38 mouse cellular contexts compared by ENCODE assay signal in genomic region chr2:107059556-107059955, GRCm38 (mm10). TPM values are rescaled to one million over a fixed set of nuclear protein-coding genes. Genes with fewer than 3 reads are reported as not detected.
"Had no signal": no experiment of that assay in that cellular context is flagged by ENCODE, and none has a peak within 500 bp of the region (broad histone marks: within the 10 kb centered on the region; RNA-seq: fewer than 3 reads in every experiment).

Gene Fshb (minus strand): TSS chr2:107059656.

- H3K4me1 ChIP-seq: limb, embryonic 10.5 days; limb, embryonic 12.5 days; limb, embryonic 13.5 days; limb, embryonic 15.5 days; liver, embryonic 12.5 days; liver, embryonic 13.5 days; liver, embryonic 15.5 days; lung, embryonic 15.5 days; megakaryocyte, embryonic 14.5 days; midbrain, embryonic 12.5 days; midbrain, embryonic 13.5 days; midbrain, embryonic 15.5 days; neural tube, embryonic 12.5 days had no signal

- H3K36me3 ChIP-seq: limb, embryonic 10.5 days; limb, embryonic 12.5 days; limb, embryonic 13.5 days; limb, embryonic 15.5 days; liver, embryonic 12.5 days; liver, embryonic 13.5 days; liver, embryonic 15.5 days; lung, embryonic 15.5 days; midbrain, embryonic 12.5 days; midbrain, embryonic 13.5 days; midbrain, embryonic 15.5 days; neural tube, embryonic 12.5 days had no signal

- H3K9me3 ChIP-seq: limb, embryonic 10.5 days; limb, embryonic 12.5 days; limb, embryonic 13.5 days; limb, embryonic 15.5 days; liver, embryonic 12.5 days; liver, embryonic 15.5 days; lung, embryonic 15.5 days; midbrain, embryonic 12.5 days; midbrain, embryonic 13.5 days; midbrain, embryonic 15.5 days; neural tube, embryonic 12.5 days had no signal

- H3K4me3 ChIP-seq: left cerebral cortex, adult 2 months; limb, embryonic 10.5 days; limb, embryonic 12.5 days; limb, embryonic 13.5 days; limb, embryonic 15.5 days; liver, embryonic 12.5 days; liver, embryonic 13.5 days; liver, embryonic 15.5 days; lung, embryonic 15.5 days; megakaryocyte, embryonic 14.5 days; midbrain, embryonic 12.5 days; midbrain, embryonic 13.5 days; midbrain, embryonic 15.5 days; myocyte; neural tube, embryonic 12.5 days had no signal

- H3K9ac ChIP-seq: limb, embryonic 12.5 days; limb, embryonic 13.5 days; limb, embryonic 15.5 days; liver, embryonic 12.5 days; liver, embryonic 13.5 days; liver, embryonic 14.5 days; liver, embryonic 15.5 days; liver, postnatal 0 days; lung, embryonic 14.5 days; lung, embryonic 15.5 days; midbrain, embryonic 12.5 days; midbrain, embryonic 13.5 days; midbrain, embryonic 15.5 days; neural tube, embryonic 12.5 days had no signal

- DNase-seq: left cerebral cortex, postnatal 4 days; liver; liver, embryonic 13.5 days; liver, postnatal 0 days; lung, adult 18-20 months; lung, adult 2 months; lung, embryonic 14.5 days; lung, postnatal 10 days; lung, postnatal 14 days; lung, postnatal 36 days; lung, postnatal 4 days; midbrain, embryonic 14.5 days had no signal

- H3K4me2 ChIP-seq: limb, embryonic 12.5 days; limb, embryonic 13.5 days; limb, embryonic 15.5 days; liver, embryonic 11.5 days; liver, embryonic 12.5 days; liver, embryonic 13.5 days; liver, embryonic 15.5 days; lung, embryonic 14.5 days; lung, embryonic 15.5 days; midbrain, embryonic 12.5 days; midbrain, embryonic 13.5 days; midbrain, embryonic 15.5 days; neural tube, embryonic 12.5 days had no signal

- H3K27ac ChIP-seq: left cerebral cortex, adult 2 months; limb, embryonic 10.5 days; limb, embryonic 12.5 days; limb, embryonic 13.5 days; limb, embryonic 15.5 days; liver, embryonic 12.5 days; liver, embryonic 13.5 days; liver, embryonic 14.5 days; liver, embryonic 15.5 days; lung, embryonic 15.5 days; macrophage; midbrain, embryonic 12.5 days; midbrain, embryonic 13.5 days; midbrain, embryonic 15.5 days; neural tube, embryonic 12.5 days had no signal

- H3K27me3 ChIP-seq: limb, embryonic 12.5 days; limb, embryonic 13.5 days; limb, embryonic 15.5 days; liver, embryonic 12.5 days; liver, embryonic 13.5 days; liver, embryonic 15.5 days; lung, embryonic 15.5 days; megakaryocyte, embryonic 14.5 days; midbrain, embryonic 12.5 days; midbrain, embryonic 13.5 days; midbrain, embryonic 15.5 days; neural tube, embryonic 12.5 days had no signal

- ATAC-seq: liver, embryonic 12.5 days; liver, postnatal 0 days; lung, postnatal 0 days; midbrain, embryonic 13.5 days; midbrain, embryonic 15.5 days; midbrain, embryonic 16.5 days had no signal

RNA-seq across cellular contexts. Expression of gene Fshb, which starts in this region (rescaled TPM):
- polyA plus RNA-seq: limb, embryonic 10.5 days; limb, embryonic 11.5 days; limb, embryonic 12.5 days; limb, embryonic 13.5 days; limb, embryonic 14.5 days; limb, embryonic 15.5 days; liver, adult 2 months; liver, embryonic 11.5 days; liver, embryonic 12.5 days; liver, embryonic 13.5 days; liver, embryonic 14.5 days; liver, embryonic 15.5 days; liver, embryonic 16.5 days; liver, postnatal 0 days; lung, adult 2 months; lung, embryonic 14.5 days; lung, embryonic 15.5 days; lung, embryonic 16.5 days; lung, postnatal 0 days; macrophage; midbrain, embryonic 12.5 days; midbrain, embryonic 13.5 days; midbrain, embryonic 14.5 days; midbrain, embryonic 15.5 days; midbrain, embryonic 16.5 days; midbrain, postnatal 0 days; myocyte; neural tube, embryonic 11.5 days; neural tube, embryonic 12.5 days had no signal
